Mouse (Mus musculus) hindbrain, embryonic 11.5 days (tissue): ENCODE results near the gene Sf3a3. TPM values are rescaled to one million over a fixed set of nuclear protein-coding genes. Genes with fewer than 3 reads are reported as not detected.
A peak's percentile ranks its signal among the peaks of the same experiment; 100 is the strongest.
"Not testable (repeated sequence)": the region's sequence is repeated elsewhere in the genome, so short reads cannot be mapped to it uniquely, and the experiment has no call there.

Source experiments
- ATAC-seq: fragments of 200-750 bp; cut with Nextera tagmentation; 2 replicates; pipeline ENCODE4 v1.8.0; 2017; ENCODE audit warnings: mild to moderate bottlenecking, moderate TSS enrichment, moderate library complexity; ENCODE audit not compliant: low FRiP score
- DNase-seq: peaks from one replicate; pipeline ENCODE4 v3.0.0-alpha.2; 2015; ENCODE audit warnings: low spot score
- H3K27ac ChIP-seq: fragments of 300-500 bp; sonication (generic); 2 replicates; pipeline ENCODE4 v1.5.1; 2014; ENCODE audit warnings: mild to moderate bottlenecking, low read depth, low read length
- H3K27me3 ChIP-seq: fragments of 300-500 bp; sonication (generic); 2 replicates; pipeline ENCODE4 v1.6.1; 2014; ENCODE audit warnings: mild to moderate bottlenecking, low read length, moderate library complexity, mixed read lengths; ENCODE audit not compliant: control insufficient read depth, insufficient read depth
- H3K36me3 ChIP-seq: fragments of 300-500 bp; sonication (generic); 2 replicates; pipeline ENCODE4 v1.6.1; 2014; ENCODE audit warnings: mild to moderate bottlenecking, low read length, moderate library complexity, mixed read lengths; ENCODE audit not compliant: control insufficient read depth, insufficient read depth
- H3K4me1 ChIP-seq: fragments of 300-500 bp; sonication (generic); replicated peaks from 2 replicates; pipeline ENCODE4 v1.6.1; 2014; ENCODE audit warnings: low read length, mixed read lengths; ENCODE audit not compliant: control insufficient read depth, insufficient read depth
- H3K4me2 ChIP-seq: fragments of 300-500 bp; sonication (generic); replicated peaks from 2 replicates; pipeline ENCODE4 v1.6.1; 2014; ENCODE audit warnings: mild to moderate bottlenecking, low read depth, low read length
- H3K4me3 ChIP-seq: fragments of 300-500 bp; sonication (generic); 2 replicates; pipeline ENCODE4 v1.5.1; 2014; ENCODE audit warnings: low read depth, low read length
- H3K9ac ChIP-seq: fragments of 300-500 bp; sonication (generic); 2 replicates; pipeline ENCODE4 v1.6.1; 2014; ENCODE audit warnings: low read depth, low read length
- H3K9me3 ChIP-seq: fragments of 300-500 bp; sonication (generic); 2 replicates; pipeline ENCODE4 v1.6.1; 2016; ENCODE audit warnings: low read length; ENCODE audit not compliant: control insufficient read depth
- WGBS: fragments of 180-500 bp; shearing (Covaris S2); extraction: QIAGEN DNeasy Blood & Tissue Kit; methylation state at CpG from one replicate; pipeline ENCODE4 v1.1.7; 2014; 5-methylcytosine and 5-hydroxymethylcytosine counted together
- polyA plus RNA-seq: library from polyadenylated mRNA; unstranded; fragments of >200 nt; fragmentation: Nextera tagmentation; extraction: Ambion mirVana; gene quantifications from 2 replicates; pipeline ENCODE4 v1.2.1, GENCODE M21; 2014

Gene Sf3a3
- polyA plus RNA-seq, 1 experiment from 2014 or later = 197 TPM

DNA sequence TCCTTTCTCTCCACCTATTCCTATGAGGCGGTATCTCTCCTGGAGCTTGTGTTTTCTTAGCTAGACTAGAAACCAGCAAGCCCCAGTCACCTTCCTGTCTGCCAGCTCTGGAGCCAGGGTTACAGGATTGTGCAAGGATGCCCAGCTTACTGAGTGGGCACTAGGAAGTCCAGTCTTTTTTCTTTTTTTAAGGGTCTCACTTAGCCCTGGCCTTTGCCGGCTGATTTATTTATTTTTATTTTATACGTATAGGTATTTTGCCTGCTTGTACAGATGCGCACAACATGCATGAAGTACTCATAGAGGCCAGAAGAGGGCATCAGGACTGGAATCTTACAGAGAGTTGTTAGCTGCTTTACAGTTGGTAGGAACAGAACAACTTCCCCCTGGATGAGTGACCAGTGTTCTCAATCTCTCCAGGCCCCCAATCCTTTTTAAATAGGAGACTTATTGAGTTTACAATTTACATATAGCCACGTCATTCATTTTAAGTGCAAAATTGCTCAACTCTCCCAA is 3.7 kb upstream of the Sf3a3 start:
- no peak overlapping the region for H3K9ac ChIP-seq
- 9% methylated on average over 5 of the region's 5 CpGs for whole genome bisulfite sequencing
- no peak overlapping the region for H3K27ac ChIP-seq
- H3K4me3 ChIP-seq = no peak overlapping the region
- DNase-seq (peak; percentile 64), ATAC-seq (no peak)
- H3K4me1 ChIP-seq = peaks cover 10% of the 10 kb centered on the region; the same call in 1 of the 2 replicates
- no peak overlapping the region for H3K4me2 ChIP-seq
- H3K9me3 ChIP-seq = no peaks in the 10 kb centered on the region
- H3K27me3 ChIP-seq = peaks cover 8% of the 10 kb centered on the region
- no peaks in the 10 kb centered on the region for H3K36me3 ChIP-seq

DNA sequence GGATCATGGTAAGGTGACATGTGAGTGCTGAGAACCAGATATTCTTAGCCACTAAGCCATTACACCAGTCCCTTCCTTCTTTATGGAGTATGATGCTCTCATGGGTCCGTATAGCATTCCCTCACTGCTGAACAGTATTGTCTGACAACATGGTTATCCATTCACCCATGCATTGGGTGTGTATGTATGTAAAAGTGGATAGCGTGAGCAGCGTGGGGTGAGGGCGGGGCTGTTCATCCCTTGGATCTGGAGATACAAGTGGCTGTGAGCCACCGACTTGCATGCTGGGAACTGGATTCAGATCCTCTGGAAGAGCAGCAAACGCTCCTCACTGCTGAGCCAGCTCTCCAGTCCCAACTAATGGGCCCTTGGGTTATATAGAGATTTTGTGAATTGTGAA is 2.0 kb upstream of the Sf3a3 start:
- H3K4me3 ChIP-seq = no peak overlapping the region

DNA sequence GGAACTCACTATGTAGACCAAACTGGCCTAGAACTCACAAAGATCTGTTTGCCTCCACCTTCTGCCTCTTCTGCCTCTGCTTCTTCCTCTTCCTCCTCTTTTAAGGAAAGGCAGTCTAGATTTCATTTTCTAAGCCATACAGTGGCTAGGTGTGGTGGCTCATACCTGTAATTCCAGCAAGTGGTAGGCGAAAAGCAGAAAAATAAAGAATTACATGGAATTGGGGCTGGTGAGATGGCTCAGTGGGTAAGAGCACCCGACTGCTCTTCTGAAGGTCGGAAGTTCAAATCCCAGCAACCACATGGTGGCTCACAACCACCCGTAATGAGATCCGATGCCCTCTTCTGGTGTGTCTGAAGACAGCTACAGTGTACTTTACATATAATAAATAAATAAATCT is 726 bp upstream of the Sf3a3 start:
- not testable (repeated sequence) for H3K4me2 ChIP-seq, H3K36me3 ChIP-seq, H3K27ac ChIP-seq, DNase-seq, H3K9me3 ChIP-seq, ATAC-seq, H3K4me1 ChIP-seq, H3K9ac ChIP-seq, H3K27me3 ChIP-seq, H3K4me3 ChIP-seq
- 76% methylated on average over 5 of the region's 5 CpGs for WGBS

More for the DNA sequence above, 2.0 kb upstream of the Sf3a3 start:
- Histone ChIP-seq H3K9me3 (no peaks in the 10 kb centered on the region), H3K4me2 (no peak overlapping the region), H3K27ac (no peak overlapping the region), H3K36me3 (no peaks in the 10 kb centered on the region), H3K4me1 (peaks cover 10% of the 10 kb centered on the region; the same call in 1 of the 2 replicates), H3K9ac (no peak overlapping the region), H3K27me3 (peaks cover 8% of the 10 kb centered on the region)
- DNase-seq = no peak
- no peak for ATAC-seq
- 88% methylated on average over 6 of the region's 6 CpGs for WGBS

DNA sequence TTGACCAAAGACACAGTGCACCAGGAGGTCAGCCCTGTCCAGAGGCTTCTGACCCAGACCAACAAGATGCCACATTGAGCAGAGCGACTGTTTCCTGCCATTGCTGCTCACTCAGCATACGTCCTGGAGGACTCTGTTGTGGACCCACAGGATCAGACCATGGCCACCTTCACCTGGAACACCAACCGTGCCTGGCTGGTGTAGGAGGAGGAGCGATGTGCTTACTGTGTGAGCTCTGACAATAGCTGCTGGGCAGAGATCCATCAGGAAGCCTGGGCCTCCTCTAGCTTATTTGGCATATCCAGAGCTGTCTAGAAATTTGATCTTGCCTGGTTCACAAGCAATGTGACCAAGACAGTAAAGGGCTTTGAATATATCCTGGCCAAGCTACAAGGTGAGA is 4.5 kb downstream of the Sf3a3 start:
- 96% methylated on average over 4 of the region's 4 CpGs for WGBS

DNA sequence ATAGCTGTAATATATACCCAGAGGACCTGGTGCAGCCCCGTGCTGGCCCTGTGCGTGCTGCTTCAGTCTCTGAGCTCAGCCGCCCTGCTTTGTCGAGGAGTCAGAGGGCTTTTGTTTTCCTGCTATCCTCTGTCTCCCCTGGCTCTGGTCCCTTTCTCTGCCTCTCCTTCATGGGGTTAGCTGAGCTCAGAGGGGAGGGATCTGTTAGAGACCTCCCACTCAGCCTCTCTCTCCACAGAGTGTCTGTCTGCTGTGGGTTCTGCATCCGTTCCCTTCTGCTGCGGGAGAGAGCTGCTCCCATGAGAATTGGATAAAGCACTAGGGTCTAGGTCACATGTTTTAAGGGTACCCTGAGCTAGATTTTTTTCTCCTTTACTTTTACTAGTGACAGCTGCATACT is 11.5 kb downstream of the Sf3a3 start:
- H3K36me3 ChIP-seq = peaks cover 20% of the 10 kb centered on the region
- no peaks in the 10 kb centered on the region for H3K27me3 ChIP-seq
- no peaks in the 10 kb centered on the region for H3K9me3 ChIP-seq
- H3K27ac ChIP-seq = no peak overlapping the region
- no peak overlapping the region for H3K9ac ChIP-seq
- 88% methylated on average over 6 of the region's 6 CpGs for WGBS
- no peaks in the 10 kb centered on the region for H3K4me1 ChIP-seq
- H3K4me3 ChIP-seq = no peak overlapping the region
- no peak overlapping the region for H3K4me2 ChIP-seq
- ATAC-seq = no peak
- DNase-seq = no peak

More for the DNA sequence above, 4.5 kb downstream of the Sf3a3 start:
- no peak overlapping the region for H3K27ac ChIP-seq
- peaks cover 2% of the 10 kb centered on the region; the same call in 1 of the 2 replicates for H3K36me3 ChIP-seq
- DNase-seq = no peak
- no peaks in the 10 kb centered on the region for H3K27me3 ChIP-seq
- H3K9ac ChIP-seq = no peak overlapping the region
- no peaks in the 10 kb centered on the region for H3K4me1 ChIP-seq
- H3K4me3 ChIP-seq = no peak overlapping the region
- no peaks in the 10 kb centered on the region for H3K9me3 ChIP-seq
- no peak for ATAC-seq
- no peak overlapping the region for H3K4me2 ChIP-seq

DNA sequence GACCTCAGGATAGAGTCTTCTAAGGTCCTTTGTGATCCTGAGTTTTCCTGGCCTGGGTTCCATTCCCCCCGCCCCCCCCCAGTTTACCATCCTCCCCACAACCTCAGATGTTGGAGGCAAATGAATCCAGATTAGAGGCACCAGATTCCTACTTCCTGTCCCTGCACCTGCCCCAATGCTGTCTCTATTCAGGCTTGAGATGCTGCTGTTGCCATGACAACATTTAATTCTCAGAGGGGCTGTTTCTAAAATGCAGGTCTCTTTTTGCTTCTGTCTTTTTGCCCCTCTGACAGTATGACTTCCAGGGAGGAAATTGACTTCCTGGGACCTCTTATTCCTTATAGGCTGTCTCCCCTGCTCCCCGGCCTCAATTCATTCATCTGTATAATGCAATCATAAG is 22.4 kb downstream of the Sf3a3 start:
- DNase-seq = no peak
- Histone ChIP-seq H3K4me2 (no peak overlapping the region), H3K36me3 (0 out of 2 replicates have a peak, but pooled peaks cover under 1% of the 10 kb centered on the region), H3K4me1 (no peaks in the 10 kb centered on the region), H3K27ac (no peak overlapping the region; the same call in 1 of the 2 replicates), H3K4me3 (no peak overlapping the region), H3K27me3 (no peaks in the 10 kb centered on the region), H3K9ac (no peak overlapping the region), H3K9me3 (no peaks in the 10 kb centered on the region)
- no peak for ATAC-seq
- WGBS = 80% methylated on average over 2 of the region's 2 CpGs

DNA sequence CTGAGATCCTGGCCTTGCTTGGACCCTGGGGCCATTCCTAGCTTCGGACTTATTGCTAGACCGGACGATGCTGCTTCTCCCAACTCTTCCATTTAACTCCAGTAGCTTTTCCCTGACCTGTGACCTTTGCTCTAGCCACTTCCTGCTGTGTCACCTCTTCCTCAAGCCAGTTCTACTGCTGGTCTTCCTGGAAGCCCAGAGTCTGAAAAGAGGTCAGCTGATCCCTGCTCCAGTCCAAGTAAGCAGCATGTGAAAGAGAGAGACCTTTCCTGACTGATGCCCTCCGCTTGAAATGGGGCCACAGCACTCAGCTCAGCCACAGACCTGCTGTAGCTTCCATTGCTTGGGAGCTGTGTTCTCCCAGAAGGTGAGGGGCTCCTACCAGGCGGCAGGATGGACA is 22.9 kb downstream of the Sf3a3 start:
- 75% methylated on average over 5 of the region's 5 CpGs for WGBS
- no peaks in the 10 kb centered on the region for H3K4me1 ChIP-seq
- DNase-seq (no peak), ATAC-seq (no peak)
- H3K9me3 ChIP-seq = no peaks in the 10 kb centered on the region
- no peak overlapping the region for H3K4me2 ChIP-seq
- H3K27me3 ChIP-seq = no peaks in the 10 kb centered on the region
- no peak overlapping the region for H3K4me3 ChIP-seq
- H3K36me3 ChIP-seq = no peaks in the 10 kb centered on the region
- H3K9ac ChIP-seq = no peak overlapping the region
- no peak overlapping the region for H3K27ac ChIP-seq

DNA sequence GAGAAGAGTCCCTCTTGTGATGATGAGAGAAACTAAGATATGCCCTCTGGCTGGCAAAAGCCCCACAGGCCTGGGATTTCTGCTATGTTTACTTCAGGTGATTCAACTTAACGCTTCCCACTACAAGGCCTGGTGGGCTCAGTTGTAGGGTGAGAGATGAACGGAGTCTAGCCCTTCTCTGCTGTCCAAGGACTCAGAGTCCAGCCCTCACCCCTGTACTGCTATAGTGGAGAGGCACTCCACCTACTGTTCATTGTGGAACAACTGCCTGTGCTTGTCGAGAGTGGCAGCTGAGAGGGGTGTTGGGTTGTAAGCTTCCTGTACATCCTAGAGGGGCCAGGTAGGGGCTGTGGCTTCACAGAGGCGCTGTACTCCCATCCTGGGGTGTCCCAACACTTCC is 23.4 kb downstream of the Sf3a3 start:
- ATAC-seq = no peak

DNA sequence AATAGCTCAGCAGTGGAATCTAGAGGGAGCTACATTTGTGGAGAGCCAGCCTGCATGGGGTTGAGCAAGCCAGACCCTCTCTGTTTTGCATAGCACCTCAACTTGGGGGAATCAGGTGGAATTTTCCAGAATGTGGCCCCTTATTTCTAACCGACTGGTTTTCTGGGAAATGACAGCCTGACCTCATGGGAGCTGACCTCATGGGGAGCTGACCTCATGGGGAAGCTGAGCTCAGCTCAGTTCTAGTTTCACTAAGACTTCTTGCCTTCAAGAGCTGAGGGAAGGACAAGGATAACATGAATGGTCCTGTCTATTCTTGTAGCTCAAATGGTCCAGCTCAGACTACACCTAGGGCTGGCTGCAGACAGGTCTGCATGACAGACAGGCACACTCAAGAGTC is 24.2 kb downstream of the Sf3a3 start:
- Histone ChIP-seq H3K27ac (no peak overlapping the region), H3K4me1 (no peaks in the 10 kb centered on the region), H3K9me3 (no peaks in the 10 kb centered on the region), H3K4me3 (no peak overlapping the region), H3K9ac (no peak overlapping the region), H3K36me3 (no peaks in the 10 kb centered on the region), H3K4me2 (no peak overlapping the region), H3K27me3 (no peaks in the 10 kb centered on the region)
- ATAC-seq (no peak), DNase-seq (no peak)
- WGBS = 81% methylated on average over 1 of the region's 1 CpGs

More for the DNA sequence above, 23.4 kb downstream of the Sf3a3 start:
- Histone ChIP-seq H3K9ac (no peak overlapping the region), H3K9me3 (no peaks in the 10 kb centered on the region), H3K27me3 (no peaks in the 10 kb centered on the region), H3K4me1 (no peaks in the 10 kb centered on the region), H3K36me3 (no peaks in the 10 kb centered on the region), H3K4me2 (no peak overlapping the region), H3K4me3 (no peak overlapping the region), H3K27ac (no peak overlapping the region)
- 67% methylated on average over 4 of the region's 4 CpGs for WGBS
- no peak for DNase-seq
